Mouse (Mus musculus) embryonic fibroblast, embryonic 13.5 days (primary cell): ENCODE data around the gene Sox15.

Experiments
- CTCF ChIP-seq: IDR thresholded peaks from 2 replicates; pipeline ENCODE4 v1.5.1; 2011; ENCODE audit warnings: mild to moderate bottlenecking, control low read depth, low read length, moderate library complexity, borderline replicate concordance; ENCODE audit not compliant: insufficient read depth
- POLR2A ChIP-seq: IDR thresholded peaks from 2 replicates; pipeline ENCODE4 v1.6.1; 2011; ENCODE audit warnings: low read depth, mild to moderate bottlenecking, control low read depth, low read length, moderate library complexity

DNA sequence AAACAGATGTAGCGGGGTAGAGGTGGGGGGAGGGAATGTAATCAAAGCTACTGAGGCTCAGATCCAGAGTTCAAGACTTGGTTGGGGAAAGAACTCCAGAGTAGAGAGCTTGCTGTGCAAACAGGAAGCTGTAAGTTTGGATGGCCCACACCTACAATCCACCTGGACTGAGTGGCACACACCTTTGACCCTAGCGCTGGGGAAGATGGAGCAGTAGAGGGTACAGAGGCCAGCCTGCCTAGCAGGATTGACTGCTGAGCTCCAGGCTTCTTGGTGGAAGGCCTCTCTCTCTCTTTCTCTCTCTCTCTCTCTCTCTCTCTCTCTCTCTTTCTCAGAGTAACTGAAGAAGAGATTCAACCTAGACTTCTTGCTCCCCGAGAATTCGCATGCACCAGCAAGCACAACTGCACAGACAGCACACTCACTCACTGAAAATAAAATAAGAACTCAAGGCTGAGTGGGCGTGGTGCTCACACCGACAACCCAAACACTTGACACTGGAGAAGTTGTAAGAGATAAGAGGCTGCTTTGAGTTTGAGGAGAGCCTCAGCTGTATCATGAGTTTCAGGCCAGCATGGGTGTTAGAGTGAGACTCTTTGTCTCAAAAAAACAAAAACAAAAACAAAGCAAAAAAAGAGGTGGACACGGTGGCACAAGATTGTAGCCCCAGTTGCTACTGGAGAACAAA is 34.6 kb upstream of the Sox15 start:
- TF ChIP-seq CTCF (no peak), POLR2A (no peak)
